Mouse (Mus musculus) thymus, adult 2 months (tissue): ENCODE data around the gene Zfp280b. TPM values are rescaled to one million over a fixed set of nuclear protein-coding genes. Genes with fewer than 3 reads are reported as not detected.

ENCODE experiments used
- DNase-seq: peaks from one replicate; pipeline ENCODE4 v3.0.0; 2021
- H3K27ac ChIP-seq: fragments of 200-500 bp; 2 replicates; pipeline ENCODE4 v1.5.1; 2012; ENCODE audit warnings: low read length, control low read depth; ENCODE audit not compliant: control insufficient read depth, insufficient read depth
- H3K27me3 ChIP-seq: fragments of 200-500 bp; 2 replicates; pipeline ENCODE4 v1.6.1; 2012; ENCODE audit warnings: mild to moderate bottlenecking, low read length, moderate library complexity, mixed read lengths; ENCODE audit not compliant: control insufficient read depth, insufficient read depth
- H3K36me3 ChIP-seq: fragments of 200-500 bp; 2 replicates; pipeline ENCODE4 v1.6.1; 2012; ENCODE audit warnings: mild to moderate bottlenecking, low read length, moderate library complexity; ENCODE audit not compliant: control insufficient read depth, insufficient read depth
- H3K4me1 ChIP-seq: fragments of 200-500 bp; replicated peaks from 2 replicates; pipeline ENCODE4 v1.6.1; 2012; ENCODE audit warnings: low read length; ENCODE audit not compliant: control insufficient read depth, insufficient read depth
- H3K4me3 ChIP-seq: fragments of 200-500 bp; 2 replicates; pipeline ENCODE4 v1.5.1; 2012; ENCODE audit warnings: mild to moderate bottlenecking, low read length, control low read depth, moderate library complexity; ENCODE audit not compliant: control insufficient read depth, insufficient read depth
- CTCF ChIP-seq: fragments of 200-500 bp; IDR thresholded peaks from 2 replicates; pipeline ENCODE4 v1.5.1; 2012; ENCODE audit warnings: mild to moderate bottlenecking, control low read depth, low read length, moderate library complexity, borderline replicate concordance; ENCODE audit not compliant: control insufficient read depth, poor library complexity, insufficient read depth; ENCODE audit errors: extremely low read depth
- POLR2A ChIP-seq: fragments of 200-500 bp; IDR thresholded peaks from 2 replicates; pipeline ENCODE4 v1.6.1; 2012; ENCODE audit warnings: mild to moderate bottlenecking, low read length, control low read depth, moderate library complexity; ENCODE audit not compliant: control insufficient read depth, poor library complexity, insufficient read depth; ENCODE audit errors: extremely low read depth
- WGBS: fragments of 180-500 bp; shearing (Covaris S2); methylation state at CpG from one replicate; pipeline ENCODE4 v1.1.7; 2018; 5-methylcytosine and 5-hydroxymethylcytosine counted together
- polyA plus RNA-seq: library from polyadenylated mRNA; depleted of rRNA; stranded (reverse); fragments of >200 nt; gene quantifications from 2 replicates; pipeline ENCODE4 v1.2.3, GENCODE M21; 2012

Gene Zfp280b
- polyA plus RNA-seq, 1 experiment, result 14.5 TPM

GRCm38 (mm10) chr10:76036962-76037361 is 4.5 kb downstream of the Zfp280b start:
- Histone ChIP-seq H3K4me3 (no peak overlapping the region), H3K36me3 (peaks cover 29% of the 10 kb centered on the region), H3K27ac (no peak overlapping the region), H3K4me1 (peaks cover 12% of the 10 kb centered on the region), H3K27me3 (no peaks in the 10 kb centered on the region)
- DNase-seq, result no peak
- TF ChIP-seq POLR2A (no peak), CTCF (no peak)
- 95% methylated on average over 5 of the region's 5 CpGs for WGBS

GRCm38 (mm10) chr10:76045343-76045742 is 12.9 kb downstream of the Zfp280b start:
- no peak for DNase-seq
- Histone ChIP-seq H3K4me1 (no peaks in the 10 kb centered on the region), H3K27me3 (no peaks in the 10 kb centered on the region), H3K4me3 (no peak overlapping the region), H3K27ac (no peak overlapping the region), H3K36me3 (peaks cover 4% of the 10 kb centered on the region)
- 72% methylated on average over 5 of the region's 5 CpGs for WGBS
- no peak for TF ChIP-seq POLR2A
- TF ChIP-seq CTCF, result no peak

GRCm38 (mm10) chr10:76046754-76047153 is 14.3 kb downstream of the Zfp280b start:
- Histone ChIP-seq H3K4me1 (no peaks in the 10 kb centered on the region), H3K4me3 (no peak overlapping the region), H3K36me3 (no peaks in the 10 kb centered on the region), H3K27ac (no peak overlapping the region), H3K27me3 (no peaks in the 10 kb centered on the region)
- DNase-seq, result no peak
- WGBS, result 27% methylated on average over 1 of the region's 1 CpGs
- no peak for TF ChIP-seq CTCF
- no peak for TF ChIP-seq POLR2A

GRCm38 (mm10) chr10:76047182-76047869 is 14.9 kb downstream of the Zfp280b start:
- Histone ChIP-seq H3K36me3 (no peaks in the 10 kb centered on the region), H3K27ac (no peak overlapping the region), H3K4me1 (no peaks in the 10 kb centered on the region), H3K4me3 (no peak overlapping the region), H3K27me3 (no peaks in the 10 kb centered on the region)
- TF ChIP-seq POLR2A (no peak), CTCF (no peak)
- WGBS, result 53% methylated on average over 5 of the region's 5 CpGs
- no peak for DNase-seq

- H3K27me3 ChIP-seq, result no peaks in the 10 kb centered on the region
- H3K27ac ChIP-seq, result no peak overlapping the region
- no peak for DNase-seq
- no peak overlapping the region for H3K4me3 ChIP-seq
- TF ChIP-seq CTCF, result no peak
- no peak for TF ChIP-seq POLR2A
- H3K4me1 ChIP-seq, result no peaks in the 10 kb centered on the region
- 79% methylated on average over 6 of the region's 6 CpGs for WGBS
- no peaks in the 10 kb centered on the region for H3K36me3 ChIP-seq
Observed at GRCm38 (mm10) chr10:76048967-76049366, 16.5 kb downstream of the Zfp280b start.

- Histone ChIP-seq H3K4me3 (no peak overlapping the region), H3K27me3 (no peaks in the 10 kb centered on the region), H3K4me1 (no peaks in the 10 kb centered on the region), H3K36me3 (no peaks in the 10 kb centered on the region), H3K27ac (no peak overlapping the region)
- no peak for TF ChIP-seq CTCF
- TF ChIP-seq POLR2A, result no peak
- WGBS, result 89% methylated on average over 11 of the region's 11 CpGs
- no peak for DNase-seq
Observed at GRCm38 (mm10) chr10:76051860-76052259, 19.4 kb downstream of the Zfp280b start.
